Mouse (Mus musculus): ENCODE data around the gene Gys2. TPM values are rescaled to one million over a fixed set of nuclear protein-coding genes. Genes with fewer than 3 reads are reported as not detected.
A peak's percentile ranks its signal among the peaks of the same experiment; 100 is the strongest.

Gene Gys2
- polyA plus RNA-seq, 1 experiment from 2014 or later: not detected

DNA sequence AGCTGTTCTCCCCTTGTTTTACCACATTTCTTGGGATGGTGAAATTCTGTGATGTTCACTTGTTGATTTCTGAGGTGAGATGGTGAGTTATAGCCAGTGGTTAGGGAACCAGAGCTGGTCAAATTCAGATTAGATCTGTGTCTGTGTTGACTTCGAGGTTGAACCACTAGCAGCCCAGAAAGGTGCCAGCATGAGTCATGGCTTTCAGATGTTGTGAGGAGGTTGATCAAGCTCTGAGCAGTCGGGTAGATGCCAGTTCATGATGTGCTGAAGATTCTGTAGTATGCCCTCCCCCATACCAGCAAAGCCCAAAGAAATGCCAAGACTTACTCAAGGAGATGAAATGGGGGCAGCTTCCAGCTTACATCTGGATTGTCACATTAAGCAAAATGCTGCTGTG, 83.8 kb downstream of the Gys2 start:
- WGBS: 93% methylated on average over 2 of the region's 2 CpGs
- H3K9ac ChIP-seq (replicated peaks): no peak overlapping the region
- peaks cover 24% of the 10 kb centered on the region for H3K4me1 ChIP-seq
- H3K36me3 ChIP-seq: 0 out of 2 replicates have a peak, but pooled peaks cover 8% of the 10 kb centered on the region
- no peak for ATAC-seq (ENCODE audit: low FRiP score)
- H3K27ac ChIP-seq (replicated peaks): no peak overlapping the region
- H3K4me2 ChIP-seq: 0 out of 2 replicates have a peak overlapping the region, but pooled peaks have one; percentile 88
- H3K4me3 ChIP-seq (replicated peaks): no peak overlapping the region
- H3K27me3 ChIP-seq (replicated peaks): no peaks in the 10 kb centered on the region
- no peaks in the 10 kb centered on the region for H3K9me3 ChIP-seq (replicated peaks)

DNA sequence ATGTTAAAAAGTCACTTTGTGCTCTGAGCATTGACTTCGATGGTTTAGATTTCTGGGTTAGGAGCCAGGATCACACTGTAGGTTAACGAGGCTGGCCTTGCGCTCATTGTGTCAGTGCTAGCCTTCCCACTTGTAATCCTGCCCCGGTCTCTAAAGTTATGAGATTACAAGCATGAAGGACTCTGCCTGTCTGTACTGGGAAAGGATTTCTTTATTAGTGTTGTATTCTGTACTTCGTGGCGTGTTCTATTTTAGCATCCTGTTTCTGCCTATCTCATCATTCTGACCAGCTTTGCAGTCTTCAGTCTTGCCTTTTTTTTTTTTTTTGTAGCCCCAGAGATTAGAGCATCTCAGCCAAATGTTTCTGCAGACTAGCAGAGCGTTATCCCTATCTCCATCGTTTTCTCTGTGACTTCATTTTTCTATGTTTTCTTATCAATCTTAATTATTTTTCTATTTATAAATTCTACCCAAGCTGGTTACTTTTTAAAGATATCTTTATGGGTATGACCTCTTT, 85.1 kb downstream of the Gys2 start:
- Histone ChIP-seq H3K4me2 (peak overlapping the region; percentile 88), H3K4me3 (replicated peaks) (peak overlapping the region; percentile 100), H3K36me3 (0 out of 2 replicates have a peak, but pooled peaks cover under 1% of the 10 kb centered on the region), H3K9ac (replicated peaks) (peak overlapping the region; percentile 86), H3K4me1 (peaks cover 27% of the 10 kb centered on the region), H3K9me3 (replicated peaks) (no peaks in the 10 kb centered on the region), H3K27ac (replicated peaks) (0 out of 2 replicates have a peak overlapping the region, but pooled peaks have one; percentile 64), H3K27me3 (replicated peaks) (no peaks in the 10 kb centered on the region)
- ATAC-seq (ENCODE audit: low FRiP score): no peak
- 23% methylated on average over 8 of the region's 8 CpGs for WGBS

DNA sequence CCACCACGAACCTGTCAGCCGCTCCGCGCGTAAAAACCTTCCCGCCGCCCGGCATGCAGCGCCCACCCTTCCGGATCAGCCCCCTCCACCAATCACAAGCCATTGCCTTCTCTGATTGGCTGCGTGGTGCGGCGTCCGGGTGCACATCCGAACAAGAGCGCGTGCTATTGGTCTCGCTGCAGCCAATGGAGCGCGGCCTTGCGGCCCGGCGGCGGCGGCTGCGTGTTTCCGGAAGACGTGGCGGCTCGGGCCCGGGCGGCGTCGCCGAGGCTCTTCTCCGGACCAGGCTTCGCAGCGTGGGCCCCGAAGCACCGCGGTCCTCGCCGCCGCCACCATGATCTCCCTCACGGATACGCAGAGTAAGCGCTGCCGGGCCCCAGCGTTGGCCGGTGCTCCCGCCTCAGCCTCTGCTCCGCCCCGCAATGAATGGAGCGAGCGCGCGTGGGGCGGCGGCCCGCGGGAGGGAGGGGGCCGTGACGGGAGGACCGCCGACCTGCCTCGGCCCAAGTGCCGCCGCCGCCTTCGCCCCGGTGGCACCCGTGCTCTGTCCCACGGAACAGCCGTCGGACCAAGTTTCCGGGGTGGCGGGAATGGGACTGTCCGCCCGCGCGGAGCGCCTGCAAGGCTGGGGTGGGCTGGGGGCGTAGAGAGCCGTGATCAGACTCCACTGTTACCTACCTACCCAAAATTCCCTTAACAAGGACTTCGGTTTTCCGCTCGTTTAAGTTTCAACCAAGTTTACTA, 85.7 kb downstream of the Gys2 start, which contains the start of the genes Recql and Golt1b:
Gene Recql, minus strand, starts transcription at position 77 of the 744 bp plus-strand sequence.
Gene Golt1b, plus strand, starts transcription at position 211 of the 744 bp plus-strand sequence.
- Histone ChIP-seq H3K36me3 (no peaks in the 10 kb centered on the region), H3K27me3 (replicated peaks) (no peaks in the 10 kb centered on the region), H3K9me3 (replicated peaks) (no peaks in the 10 kb centered on the region), H3K4me1 (peaks cover 27% of the 10 kb centered on the region), H3K27ac (replicated peaks) (peak within 1 kb of the TSS; percentile 71), H3K4me2 (peak within 1 kb of the TSS; percentile 88), H3K4me3 (replicated peaks) (peak within 1 kb of the TSS; percentile 100), H3K9ac (replicated peaks) (peak within 1 kb of the TSS; percentile 86)
- peak; percentile 100 for ATAC-seq (ENCODE audit: low FRiP score)
- WGBS: under 1% methylated on average over 86 of the region's 87 CpGs

- peak overlapping the region; percentile 71 for H3K27ac ChIP-seq (replicated peaks)
- H3K27me3 ChIP-seq (replicated peaks): no peaks in the 10 kb centered on the region
- ATAC-seq (ENCODE audit: low FRiP score): peak; percentile 87
- WGBS: 6% methylated on average over 31 of the region's 31 CpGs
- H3K9me3 ChIP-seq (replicated peaks): no peaks in the 10 kb centered on the region
- peak overlapping the region; percentile 100 for H3K4me3 ChIP-seq (replicated peaks)
- peaks cover 27% of the 10 kb centered on the region for H3K4me1 ChIP-seq
- H3K36me3 ChIP-seq: no peaks in the 10 kb centered on the region
- peak overlapping the region; percentile 88 for H3K4me2 ChIP-seq
- peak overlapping the region; percentile 64 for H3K9ac ChIP-seq (replicated peaks)
Measured at GRCm38 (mm10) chr6:142386285-142387010, 86.5 kb downstream of the Gys2 start.

- WGBS: 92% methylated on average over 9 of the region's 9 CpGs
- ATAC-seq (ENCODE audit: low FRiP score): no peak
- Histone ChIP-seq H3K4me1 (peaks cover 27% of the 10 kb centered on the region), H3K4me2 (no peak overlapping the region), H3K27ac (replicated peaks) (no peak overlapping the region), H3K27me3 (replicated peaks) (no peaks in the 10 kb centered on the region), H3K36me3 (no peaks in the 10 kb centered on the region), H3K4me3 (replicated peaks) (no peak overlapping the region), H3K9me3 (replicated peaks) (no peaks in the 10 kb centered on the region), H3K9ac (replicated peaks) (no peak overlapping the region)
Measured at GRCm38 (mm10) chr6:142384521-142384920, 88.4 kb downstream of the Gys2 start.

DNA sequence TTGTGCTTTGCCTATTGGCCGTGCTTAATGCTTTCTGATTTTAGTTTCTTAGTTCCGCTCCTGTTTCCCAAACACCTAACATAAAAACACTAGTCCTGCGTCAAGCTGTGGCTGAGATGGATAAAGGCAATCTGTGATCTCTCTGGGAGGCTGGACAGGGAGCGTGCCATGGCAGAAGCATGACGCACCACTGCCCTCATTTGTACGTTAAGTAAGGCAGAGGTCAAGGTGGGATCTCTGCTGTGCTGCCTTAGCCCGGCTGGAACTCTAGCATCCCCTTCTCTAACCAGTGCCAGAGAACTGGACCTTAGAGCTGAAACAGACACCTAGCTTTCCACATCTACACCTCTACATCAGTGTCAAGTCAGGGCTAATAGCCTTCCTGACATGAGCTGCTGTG, 91.3 kb downstream of the Gys2 start:
- WGBS: 92% methylated on average over 7 of the region's 7 CpGs
- ATAC-seq (ENCODE audit: low FRiP score): no peak
- Histone ChIP-seq H3K4me1 (peaks cover 9% of the 10 kb centered on the region), H3K9me3 (replicated peaks) (no peaks in the 10 kb centered on the region), H3K4me3 (replicated peaks) (no peak overlapping the region), H3K36me3 (peaks cover 4% of the 10 kb centered on the region), H3K27me3 (replicated peaks) (no peaks in the 10 kb centered on the region), H3K27ac (replicated peaks) (no peak overlapping the region), H3K9ac (replicated peaks) (no peak overlapping the region), H3K4me2 (no peak overlapping the region)

GRCm38 (mm10) chr6:142379961-142380360, 92.9 kb downstream of the Gys2 start:
- Histone ChIP-seq H3K9ac (replicated peaks) (no peak overlapping the region), H3K36me3 (peaks cover 19% of the 10 kb centered on the region), H3K9me3 (replicated peaks) (no peaks in the 10 kb centered on the region), H3K4me2 (no peak overlapping the region), H3K27me3 (replicated peaks) (no peaks in the 10 kb centered on the region), H3K4me3 (replicated peaks) (no peak overlapping the region), H3K4me1 (0 out of 2 replicates have a peak, but pooled peaks cover 3% of the 10 kb centered on the region), H3K27ac (replicated peaks) (no peak overlapping the region)
- WGBS: 88% methylated on average over 6 of the region's 6 CpGs
- no peak for ATAC-seq (ENCODE audit: low FRiP score)

GRCm38 (mm10) chr6:142378576-142379330, 94.2 kb downstream of the Gys2 start:
- Histone ChIP-seq H3K27ac (replicated peaks) (no peak overlapping the region), H3K4me2 (no peak overlapping the region), H3K9ac (replicated peaks) (no peak overlapping the region), H3K4me1 (0 out of 2 replicates have a peak, but pooled peaks cover 1% of the 10 kb centered on the region), H3K36me3 (peaks cover 29% of the 10 kb centered on the region), H3K4me3 (replicated peaks) (no peak overlapping the region), H3K27me3 (replicated peaks) (no peaks in the 10 kb centered on the region), H3K9me3 (replicated peaks) (no peaks in the 10 kb centered on the region)
- no peak for ATAC-seq (ENCODE audit: low FRiP score)
- WGBS: 93% methylated on average over 8 of the region's 8 CpGs

GRCm38 (mm10) chr6:142377081-142377480, 95.8 kb downstream of the Gys2 start:
- no peak overlapping the region for H3K4me2 ChIP-seq
- no peak overlapping the region for H3K9ac ChIP-seq (replicated peaks)
- no peak overlapping the region for H3K4me3 ChIP-seq (replicated peaks)
- 64% methylated on average over 1 of the region's 1 CpGs for WGBS
- H3K4me1 ChIP-seq: no peaks in the 10 kb centered on the region
- H3K9me3 ChIP-seq (replicated peaks): no peaks in the 10 kb centered on the region
- H3K27ac ChIP-seq (replicated peaks): no peak overlapping the region
- H3K36me3 ChIP-seq: peaks cover 42% of the 10 kb centered on the region
- ATAC-seq (ENCODE audit: low FRiP score): no peak
- no peaks in the 10 kb centered on the region for H3K27me3 ChIP-seq (replicated peaks)

All from neural tube, embryonic 15.5 days (tissue).